ENCODE assay signal across 16 mouse cellular contexts in genomic region chr15:31235794-31236548, GRCm38 (mm10). TPM values are rescaled to one million over a fixed set of nuclear protein-coding genes. Genes with fewer than 3 reads are reported as not detected.
A peak's percentile ranks its signal among the peaks of the same experiment; 100 is the strongest.
DNase-seq lines count a peak whose midpoint lies in the region; ATAC-seq and TF ChIP-seq lines count a peak whose summit lies in the region.
"Had no signal": no experiment of that assay in that cellular context is flagged by ENCODE, and none has a peak within 500 bp of the region (broad histone marks: within the 10 kb centered on the region; RNA-seq: fewer than 3 reads in every experiment).

No protein-coding gene starts in this region.

- H3K9me3 ChIP-seq in intestine, embryonic 15.5 days, result no peaks in the 10 kb centered on the region
- H3K9me3 ChIP-seq: limb, embryonic 13.5 days; neural tube, embryonic 15.5 days had no signal

- 0 out of 2 replicates have a peak, but pooled peaks cover 2% of the 10 kb centered on the region for H3K4me1 ChIP-seq in intestine, embryonic 15.5 days (replicated peaks)
- H3K4me1 ChIP-seq: neural tube, embryonic 15.5 days had no signal

- no peak overlapping the region for H3K4me3 ChIP-seq in intestine, embryonic 15.5 days (replicated peaks)
- H3K4me3 ChIP-seq in myocyte, result no peak overlapping the region
- H3K4me3 ChIP-seq: layer of hippocampus, adult 2 months; limb, embryonic 13.5 days; neural tube, embryonic 15.5 days had no signal

- H3K4me2 ChIP-seq in intestine, embryonic 15.5 days (replicated peaks), result no peak overlapping the region
- no peak overlapping the region for H3K4me2 ChIP-seq in myocyte (ENCODE audit: low read depth)
- H3K4me2 ChIP-seq: limb, embryonic 13.5 days; neural tube, embryonic 15.5 days had no signal

- no peaks in the 10 kb centered on the region for H3K36me3 ChIP-seq in intestine, embryonic 15.5 days
- peaks cover 66% of the 10 kb centered on the region for H3K36me3 ChIP-seq in myocyte (ENCODE audit: control insufficient read depth, insufficient read depth)
- H3K36me3 ChIP-seq: neural tube, embryonic 15.5 days had no signal

- H3ac ChIP-seq in myocyte (ENCODE audit: control insufficient read depth, insufficient read length), result no peak overlapping the region

- 70% methylated on average over 9 of the region's 9 CpGs for WGBS in intestine, embryonic 15.5 days

- H3K79me2 ChIP-seq in myocyte (ENCODE audit: control insufficient read depth, insufficient read depth), result peaks cover 18% of the 10 kb centered on the region

- no peak for TF ChIP-seq POLR2A in myocyte (IDR thresholded peaks at IDR 0.05; ENCODE audit: insufficient read length, low read depth)

- no peak overlapping the region for H3K9ac ChIP-seq in intestine, embryonic 15.5 days
- H3K9ac ChIP-seq: limb, embryonic 13.5 days; neural tube, embryonic 15.5 days had no signal

- H3K27me3 ChIP-seq in intestine, embryonic 15.5 days (replicated peaks), result no peaks in the 10 kb centered on the region
- H3K27me3 ChIP-seq in myocyte (ENCODE audit: control insufficient read depth, insufficient read depth, insufficient read length), result no peaks in the 10 kb centered on the region
- H3K27me3 ChIP-seq: limb, embryonic 13.5 days; neural tube, embryonic 15.5 days had no signal

- DNase-seq in kidney, adult 18-20 months, result peak; percentile 45
- DNase-seq in kidney, postnatal 25 days, result peak; percentile 33 to 70
- no peak for DNase-seq in Muller cell, postnatal 12 days (ENCODE audit: inconsistent ontology term)
- DNase-seq in embryo, embryonic 10.5 days (ENCODE audit: low spot score), result no peak
- no peak for DNase-seq in right cerebral cortex, adult 18-20 months
- DNase-seq: cerebellum, postnatal 10 days; heart, postnatal 10 days; lung, postnatal 10 days; spleen, adult 18-20 months had no signal

- no peak overlapping the region for H3K27ac ChIP-seq in intestine, embryonic 15.5 days
- H3K27ac ChIP-seq: layer of hippocampus, adult 2 months; limb, embryonic 13.5 days; neural tube, embryonic 15.5 days had no signal

- ATAC-seq in intestine, embryonic 15.5 days, result peak; percentile 64
- ATAC-seq: forebrain, embryonic 16.5 days; hindbrain, embryonic 16.5 days had no signal

TF ChIP-seq in myocyte, 11 proteins besides CTCF, POLR2A, EP300 and RAD21:
- no peak for TF ChIP-seq MAX (IDR thresholded peaks at IDR 0.05; ENCODE audit: low read depth)
- peak; percentile 28 for TF ChIP-seq POLR2AphosphoS2 (IDR thresholded peaks at IDR 0.05; ENCODE audit: insufficient read length, low read depth)
TF ChIP-seq in myocyte: peak in this region for 1.

RNA-seq across cellular contexts. Expression of gene Dap, which starts 11.9 kb away (rescaled TPM):
- 89.0 and 93.3 TPM in 2 replicates for polyA plus RNA-seq in intestine, embryonic 15.5 days (2015; fragmentation: Nextera tagmentation; extraction: Ambion mirVana)
- 417 TPM for polyA plus RNA-seq in myocyte (2012; fragmentation: generic; extraction: Trizol)

Comparison
In these comparisons a context has a peak if more than half of its experiments do, and no peak if none do; other contexts are left out.
1. DNase-seq: peak in kidney, adult 18-20 months (single experiment) and kidney, postnatal 25 days (2 of 2); none in Muller cell, postnatal 12 days (single experiment), embryo, embryonic 10.5 days (single experiment) and right cerebral cortex, adult 18-20 months (single experiment).